Mouse (Mus musculus): ENCODE data around the gene Tmem252. TPM values are rescaled to one million over a fixed set of nuclear protein-coding genes. Genes with fewer than 3 reads are reported as not detected.

Gene Tmem252
- polyA plus RNA-seq, 1 experiment = under 0.01 TPM

DNA sequence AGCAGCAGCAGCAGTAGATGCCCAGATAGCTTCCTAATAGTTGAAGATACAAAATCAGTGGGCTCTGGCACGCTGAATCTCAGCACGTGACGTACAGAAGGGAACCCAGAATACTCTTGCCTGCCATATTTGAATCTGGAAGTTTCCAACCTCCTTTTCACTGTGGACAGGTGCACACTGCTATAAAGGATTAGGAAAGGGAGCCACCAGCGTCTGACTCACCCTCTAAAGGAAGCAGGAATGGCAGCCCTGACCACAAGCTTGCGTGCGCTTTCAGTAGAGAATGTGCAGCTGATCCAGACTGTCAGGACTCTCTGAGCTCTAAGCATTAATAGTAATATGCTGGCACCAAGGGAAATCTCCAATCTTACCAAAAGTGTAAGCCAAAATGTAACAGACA is 32.8 kb upstream of the Tmem252 start:
- Histone ChIP-seq H3K79me2 (ENCODE audit: control insufficient read depth, insufficient read depth) (no peaks in the 10 kb centered on the region), H3K27me3 (ENCODE audit: control insufficient read depth, insufficient read depth, insufficient read length) (no peaks in the 10 kb centered on the region), H3K36me3 (ENCODE audit: control insufficient read depth, insufficient read depth) (no peaks in the 10 kb centered on the region), H3ac (ENCODE audit: control insufficient read depth, insufficient read length, low read depth) (no peak overlapping the region), H3K4me3 (ENCODE audit: insufficient read depth, poor library complexity, severe bottlenecking) (no peak overlapping the region), H3K79me3 (ENCODE audit: low read depth) (no peaks in the 10 kb centered on the region)
- TF ChIP-seq MAX (IDR thresholded peaks at IDR 0.05) = no peak
- TF ChIP-seq CTCF (IDR thresholded peaks at IDR 0.05; ENCODE audit: control insufficient read depth, insufficient read depth, insufficient read length) = no peak
- peak; percentile 80 for TF ChIP-seq MYOD1 (IDR thresholded peaks at IDR 0.05; ENCODE audit: control insufficient read depth, insufficient read length, low read depth)
- peak; percentile 36 for TF ChIP-seq USF1 (IDR thresholded peaks at IDR 0.05; ENCODE audit: low read depth)

DNA sequence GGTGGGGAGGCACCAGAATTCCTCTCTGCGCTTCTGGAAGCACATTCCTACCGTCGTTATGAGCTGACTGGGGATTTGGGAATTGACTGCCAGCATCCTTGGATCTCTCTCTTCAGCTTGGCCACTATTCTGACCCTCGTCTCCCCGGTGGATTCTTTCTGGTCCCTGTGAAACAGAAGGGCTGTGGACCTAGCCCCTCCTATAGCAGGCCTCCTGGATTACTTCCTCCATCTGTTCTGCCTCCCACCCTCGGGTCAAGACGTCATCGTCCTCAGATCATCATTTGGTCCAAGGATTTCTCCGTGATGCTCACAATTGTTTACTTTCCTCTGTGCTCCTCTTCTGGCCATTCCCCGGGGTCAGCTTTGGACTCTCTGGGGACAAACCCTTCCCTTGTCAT is 28.8 kb upstream of the Tmem252 start:
- no peak overlapping the region for H3ac ChIP-seq (ENCODE audit: control insufficient read depth, insufficient read length, low read depth)
- no peaks in the 10 kb centered on the region for H3K36me3 ChIP-seq (ENCODE audit: control insufficient read depth, insufficient read depth)
- H3K79me3 ChIP-seq (ENCODE audit: low read depth) = no peaks in the 10 kb centered on the region
- no peaks in the 10 kb centered on the region for H3K27me3 ChIP-seq (ENCODE audit: control insufficient read depth, insufficient read depth, insufficient read length)
- H3K79me2 ChIP-seq (ENCODE audit: control insufficient read depth, insufficient read depth) = no peaks in the 10 kb centered on the region
- TF ChIP-seq CTCF (IDR thresholded peaks at IDR 0.05; ENCODE audit: control insufficient read depth, insufficient read depth, insufficient read length) (no peak), MYOG (IDR thresholded peaks at IDR 0.05; ENCODE audit: control insufficient read depth, extremely low read depth, insufficient read length) (no peak), MAX (IDR thresholded peaks at IDR 0.05) (no peak), CEBPB (IDR thresholded peaks at IDR 0.05; ENCODE audit: low read depth) (no peak), MYOD1 (IDR thresholded peaks at IDR 0.05; ENCODE audit: control insufficient read depth, insufficient read length, low read depth) (no peak)
- H3K4me3 ChIP-seq (ENCODE audit: insufficient read depth, poor library complexity, severe bottlenecking) = no peak overlapping the region

DNA sequence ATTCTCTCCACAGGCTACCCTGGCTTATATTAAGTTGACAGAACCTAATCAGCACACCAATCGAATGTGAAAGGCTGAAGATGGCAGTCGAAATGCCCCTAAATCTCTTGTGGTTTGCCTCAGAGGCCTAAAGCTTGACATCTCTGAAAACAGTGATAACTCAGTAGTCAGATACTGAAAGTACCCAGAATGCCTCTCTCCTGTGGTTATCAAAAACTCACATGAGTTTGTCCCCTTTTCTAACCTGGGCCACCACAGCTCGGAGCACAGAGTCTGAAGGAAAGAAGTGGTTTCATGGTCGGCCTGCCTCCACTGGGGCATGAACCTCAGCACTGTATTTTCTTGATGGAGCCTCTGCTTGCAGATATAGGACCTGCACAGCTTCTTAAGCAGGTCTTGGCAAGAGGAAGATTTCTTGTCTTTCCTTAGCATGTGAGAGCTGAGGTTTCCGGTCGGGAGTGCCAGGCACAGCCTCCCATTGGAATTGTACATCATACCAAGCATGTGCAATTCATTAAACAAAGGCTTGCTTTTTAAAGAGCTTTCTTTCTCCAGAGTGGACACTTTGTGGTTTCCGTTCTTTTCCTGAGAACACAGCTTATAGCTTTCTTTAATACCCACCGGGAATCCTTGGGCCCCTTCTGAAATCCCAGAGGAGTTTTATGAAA is 27.5 kb upstream of the Tmem252 start:
- TF ChIP-seq MYOG (IDR thresholded peaks at IDR 0.05; ENCODE audit: control insufficient read depth, extremely low read depth, insufficient read length) = no peak
- TF ChIP-seq CEBPB (IDR thresholded peaks at IDR 0.05; ENCODE audit: low read depth) = no peak
- TF ChIP-seq CTCF (IDR thresholded peaks at IDR 0.05; ENCODE audit: control insufficient read depth, insufficient read depth, insufficient read length) = no peak
- TF ChIP-seq MAX (IDR thresholded peaks at IDR 0.05) = no peak
- TF ChIP-seq FOSL1 (IDR thresholded peaks at IDR 0.05; ENCODE audit: insufficient read depth, low read length, poor library complexity, severe bottlenecking) = no peak
- no peak for TF ChIP-seq MYOD1 (IDR thresholded peaks at IDR 0.05; ENCODE audit: control insufficient read depth, insufficient read length, low read depth)
- TF ChIP-seq USF1 (IDR thresholded peaks at IDR 0.05; ENCODE audit: low read depth) = no peak
- H3K79me2 ChIP-seq (ENCODE audit: control insufficient read depth, insufficient read depth) = no peaks in the 10 kb centered on the region

DNA sequence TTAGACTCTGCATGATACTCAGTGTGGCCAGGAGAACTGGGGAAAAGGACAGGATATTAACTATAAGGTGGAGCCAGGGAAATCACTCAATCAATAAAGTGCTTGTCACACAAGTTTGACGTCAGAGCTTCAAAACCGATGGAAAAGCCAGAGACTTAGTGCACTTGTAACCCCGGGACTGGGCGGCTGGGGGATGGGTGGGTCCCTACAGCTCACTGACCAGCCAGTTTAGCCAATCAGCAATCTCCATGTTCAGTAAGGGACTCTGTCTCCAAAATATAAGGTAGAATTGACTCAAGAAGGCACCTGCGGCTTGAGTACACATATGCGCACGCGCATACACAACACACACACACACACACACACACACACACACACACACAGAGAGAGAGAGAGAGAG is 25.8 kb upstream of the Tmem252 start:
- H3ac ChIP-seq (ENCODE audit: control insufficient read depth, insufficient read length, low read depth) = no peak overlapping the region
- no peak for TF ChIP-seq MYOG (IDR thresholded peaks at IDR 0.05; ENCODE audit: control insufficient read depth, extremely low read depth, insufficient read length)
- TF ChIP-seq MAX (IDR thresholded peaks at IDR 0.05) = no peak
- TF ChIP-seq CEBPB (IDR thresholded peaks at IDR 0.05; ENCODE audit: low read depth) = no peak
- TF ChIP-seq FOSL1 (IDR thresholded peaks at IDR 0.05; ENCODE audit: insufficient read depth, low read length, poor library complexity, severe bottlenecking) = no peak
- no peak for TF ChIP-seq USF1 (IDR thresholded peaks at IDR 0.05; ENCODE audit: low read depth)
- no peak for TF ChIP-seq CTCF (IDR thresholded peaks at IDR 0.05; ENCODE audit: control insufficient read depth, insufficient read depth, insufficient read length)
- TF ChIP-seq MYOD1 (IDR thresholded peaks at IDR 0.05; ENCODE audit: control insufficient read depth, insufficient read length, low read depth) = no peak
- no peak overlapping the region for H3K4me3 ChIP-seq (ENCODE audit: insufficient read depth, poor library complexity, severe bottlenecking)
- H3K79me2 ChIP-seq (ENCODE audit: control insufficient read depth, insufficient read depth) = no peaks in the 10 kb centered on the region
- H3K79me3 ChIP-seq (ENCODE audit: low read depth) = no peaks in the 10 kb centered on the region
- no peaks in the 10 kb centered on the region for H3K27me3 ChIP-seq (ENCODE audit: control insufficient read depth, insufficient read depth, insufficient read length)
- no peaks in the 10 kb centered on the region for H3K36me3 ChIP-seq (ENCODE audit: control insufficient read depth, insufficient read depth)

More for the DNA sequence above, 27.5 kb upstream of the Tmem252 start:
- no peaks in the 10 kb centered on the region for H3K27me3 ChIP-seq (ENCODE audit: control insufficient read depth, insufficient read depth, insufficient read length)
- H3K79me3 ChIP-seq (ENCODE audit: low read depth) = no peaks in the 10 kb centered on the region
- no peak overlapping the region for H3ac ChIP-seq (ENCODE audit: control insufficient read depth, insufficient read length, low read depth)
- no peaks in the 10 kb centered on the region for H3K36me3 ChIP-seq (ENCODE audit: control insufficient read depth, insufficient read depth)
- no peak overlapping the region for H3K4me3 ChIP-seq (ENCODE audit: insufficient read depth, poor library complexity, severe bottlenecking)

DNA sequence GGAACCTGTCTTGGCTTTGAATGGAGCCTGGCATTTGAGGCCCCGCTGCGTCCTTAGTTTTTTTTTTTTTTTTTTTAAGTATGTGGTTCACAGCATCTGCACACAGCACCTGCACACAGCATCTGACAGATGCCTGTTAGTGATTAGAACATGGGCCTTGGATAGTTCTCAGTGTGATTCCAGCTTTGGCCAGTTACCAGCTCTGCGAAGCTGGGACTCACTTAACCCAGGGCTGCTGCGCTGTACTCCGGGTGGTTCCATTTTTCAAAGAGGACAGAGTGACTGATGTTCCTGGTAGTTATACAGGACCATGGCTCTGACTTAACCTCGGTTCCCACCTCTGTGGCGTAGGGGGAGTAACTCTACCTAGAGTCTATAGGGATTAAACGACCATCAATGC is 23.4 kb upstream of the Tmem252 start:
- Histone ChIP-seq H3K79me2 (ENCODE audit: control insufficient read depth, insufficient read depth) (no peaks in the 10 kb centered on the region), H3K4me3 (ENCODE audit: insufficient read depth, poor library complexity, severe bottlenecking) (no peak overlapping the region), H3K79me3 (ENCODE audit: low read depth) (no peaks in the 10 kb centered on the region), H3ac (ENCODE audit: control insufficient read depth, insufficient read length, low read depth) (no peak overlapping the region), H3K27me3 (ENCODE audit: control insufficient read depth, insufficient read depth, insufficient read length) (no peaks in the 10 kb centered on the region), H3K36me3 (ENCODE audit: control insufficient read depth, insufficient read depth) (no peaks in the 10 kb centered on the region)
- TF ChIP-seq USF1 (IDR thresholded peaks at IDR 0.05; ENCODE audit: low read depth) = no peak
- TF ChIP-seq MAX (IDR thresholded peaks at IDR 0.05) = no peak

DNA sequence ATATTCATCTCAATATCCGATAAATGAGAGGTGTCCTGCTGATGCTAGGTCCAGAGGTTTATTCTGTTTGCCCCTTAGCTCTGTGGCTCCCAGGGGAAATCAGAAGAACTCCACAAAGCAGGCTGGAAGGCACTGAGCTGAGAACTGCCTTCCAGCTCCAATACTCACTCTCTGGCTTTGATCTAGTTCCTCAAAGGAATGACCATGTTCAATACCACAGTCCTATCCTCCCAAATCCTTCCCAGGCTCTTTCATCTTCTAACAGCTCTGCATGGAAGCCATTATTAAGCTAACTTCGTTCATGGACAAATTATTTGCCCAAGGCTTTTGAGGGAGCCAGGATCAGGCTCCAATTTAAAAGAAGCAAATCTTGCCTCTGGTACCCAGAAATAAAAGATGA is 22.2 kb upstream of the Tmem252 start:
- Histone ChIP-seq H3ac (ENCODE audit: control insufficient read depth, insufficient read length, low read depth) (no peak overlapping the region), H3K79me3 (ENCODE audit: low read depth) (no peaks in the 10 kb centered on the region), H3K4me3 (ENCODE audit: insufficient read depth, poor library complexity, severe bottlenecking) (no peak overlapping the region), H3K36me3 (ENCODE audit: control insufficient read depth, insufficient read depth) (no peaks in the 10 kb centered on the region), H3K79me2 (ENCODE audit: control insufficient read depth, insufficient read depth) (no peaks in the 10 kb centered on the region), H3K27me3 (ENCODE audit: control insufficient read depth, insufficient read depth, insufficient read length) (no peaks in the 10 kb centered on the region)
- TF ChIP-seq CEBPB (IDR thresholded peaks at IDR 0.05; ENCODE audit: low read depth) = no peak
- no peak for TF ChIP-seq MYOD1 (IDR thresholded peaks at IDR 0.05; ENCODE audit: control insufficient read depth, insufficient read length, low read depth)
- TF ChIP-seq FOSL1 (IDR thresholded peaks at IDR 0.05; ENCODE audit: insufficient read depth, low read length, poor library complexity, severe bottlenecking) = no peak

All from C2C12 (cell line).